Mouse (Mus musculus): ENCODE results near the gene Kansl1. TPM values are rescaled to one million over a fixed set of nuclear protein-coding genes. Genes with fewer than 3 reads are reported as not detected.

Gene Kansl1
- polyA plus RNA-seq, 1 experiment from 2014 or later: 36.4 TPM

- no peak overlapping the region for H3K4me2 ChIP-seq (replicated peaks)
- no peak overlapping the region for H3K4me3 ChIP-seq
- ATAC-seq (ENCODE audit: low FRiP score): no peak
- H3K9ac ChIP-seq: no peak overlapping the region
- H3K9me3 ChIP-seq (replicated peaks): no peaks in the 10 kb centered on the region
- no peaks in the 10 kb centered on the region for H3K4me1 ChIP-seq
- no peaks in the 10 kb centered on the region for H3K27me3 ChIP-seq
- WGBS: 98% methylated on average over 1 of the region's 1 CpGs
- H3K27ac ChIP-seq: no peak overlapping the region
- H3K36me3 ChIP-seq: no peaks in the 10 kb centered on the region
Observed at GRCm38 (mm10) chr11:104386595-104386994, 82.1 kb downstream of the Kansl1 start.

DNA sequence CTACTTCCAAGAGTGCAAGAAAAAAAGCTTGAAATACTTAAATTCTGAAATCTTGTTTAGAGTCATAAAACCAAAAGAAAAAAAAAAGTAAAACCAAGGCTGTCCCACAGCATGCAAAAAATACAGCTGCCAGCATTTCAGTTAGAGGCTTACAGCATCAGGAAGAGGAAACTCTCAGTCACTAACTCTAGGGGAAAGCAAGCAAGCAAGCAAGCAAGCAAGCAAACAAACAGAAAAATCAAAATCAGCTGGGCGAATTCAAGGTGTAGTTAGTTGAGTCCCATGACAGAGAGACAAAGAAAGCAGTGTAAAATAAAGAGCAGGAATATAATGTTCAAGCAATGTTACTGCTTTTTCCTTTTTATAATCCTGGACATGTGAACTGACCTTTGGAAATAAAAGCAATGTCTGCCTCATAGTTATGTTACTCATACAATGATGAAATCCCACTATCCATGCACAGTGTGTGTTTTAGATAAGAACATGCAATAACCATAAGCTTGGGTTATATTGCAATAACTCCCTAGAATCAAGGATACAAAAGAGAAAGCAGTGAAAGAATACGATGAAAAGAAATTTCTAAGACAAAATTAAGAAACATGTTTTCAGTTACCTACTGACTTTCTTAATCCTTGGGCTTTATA, 85.4 kb downstream of the Kansl1 start:
- H3K27me3 ChIP-seq: no peaks in the 10 kb centered on the region
- H3K27ac ChIP-seq: no peak overlapping the region
- H3K36me3 ChIP-seq: no peaks in the 10 kb centered on the region
- H3K4me3 ChIP-seq: no peak overlapping the region
- WGBS: 90% methylated on average over 2 of the region's 2 CpGs
- no peak overlapping the region for H3K4me2 ChIP-seq (replicated peaks)
- no peaks in the 10 kb centered on the region for H3K4me1 ChIP-seq
- ATAC-seq (ENCODE audit: low FRiP score): no peak
- no peaks in the 10 kb centered on the region for H3K9me3 ChIP-seq (replicated peaks)
- no peak overlapping the region for H3K9ac ChIP-seq

- H3K9ac ChIP-seq: no peak overlapping the region
- ATAC-seq (ENCODE audit: low FRiP score): no peak
Observed at GRCm38 (mm10) chr11:104381887-104382286, 86.8 kb downstream of the Kansl1 start.

GRCm38 (mm10) chr11:104379635-104380034, 89.0 kb downstream of the Kansl1 start:
- Histone ChIP-seq H3K27me3 (no peaks in the 10 kb centered on the region), H3K36me3 (peaks cover 10% of the 10 kb centered on the region; the same call in 1 of the 2 replicates), H3K4me3 (no peak overlapping the region), H3K9ac (no peak overlapping the region), H3K27ac (no peak overlapping the region), H3K4me1 (no peaks in the 10 kb centered on the region), H3K4me2 (replicated peaks) (no peak overlapping the region), H3K9me3 (replicated peaks) (no peaks in the 10 kb centered on the region)
- no peak for ATAC-seq (ENCODE audit: low FRiP score)
- WGBS: 93% methylated on average over 1 of the region's 1 CpGs

More at GRCm38 (mm10) chr11:104381887-104382286, 86.8 kb downstream of the Kansl1 start:
- no peaks in the 10 kb centered on the region for H3K9me3 ChIP-seq (replicated peaks)
- WGBS: 84% methylated on average over 4 of the region's 4 CpGs
- no peak overlapping the region for H3K4me2 ChIP-seq (replicated peaks)
- H3K4me3 ChIP-seq: no peak overlapping the region
- H3K27me3 ChIP-seq: no peaks in the 10 kb centered on the region
- H3K36me3 ChIP-seq: 0 out of 2 replicates have a peak, but pooled peaks cover 3% of the 10 kb centered on the region
- H3K4me1 ChIP-seq: no peaks in the 10 kb centered on the region
- H3K27ac ChIP-seq: no peak overlapping the region

GRCm38 (mm10) chr11:104376291-104376690, 92.4 kb downstream of the Kansl1 start:
- Histone ChIP-seq H3K4me1 (no peaks in the 10 kb centered on the region), H3K27me3 (no peaks in the 10 kb centered on the region), H3K4me2 (replicated peaks) (no peak overlapping the region), H3K9me3 (replicated peaks) (no peaks in the 10 kb centered on the region), H3K36me3 (peaks cover 24% of the 10 kb centered on the region), H3K4me3 (no peak overlapping the region), H3K9ac (no peak overlapping the region), H3K27ac (no peak overlapping the region)
- 93% methylated on average over 3 of the region's 3 CpGs for WGBS
- ATAC-seq (ENCODE audit: low FRiP score): no peak

DNA sequence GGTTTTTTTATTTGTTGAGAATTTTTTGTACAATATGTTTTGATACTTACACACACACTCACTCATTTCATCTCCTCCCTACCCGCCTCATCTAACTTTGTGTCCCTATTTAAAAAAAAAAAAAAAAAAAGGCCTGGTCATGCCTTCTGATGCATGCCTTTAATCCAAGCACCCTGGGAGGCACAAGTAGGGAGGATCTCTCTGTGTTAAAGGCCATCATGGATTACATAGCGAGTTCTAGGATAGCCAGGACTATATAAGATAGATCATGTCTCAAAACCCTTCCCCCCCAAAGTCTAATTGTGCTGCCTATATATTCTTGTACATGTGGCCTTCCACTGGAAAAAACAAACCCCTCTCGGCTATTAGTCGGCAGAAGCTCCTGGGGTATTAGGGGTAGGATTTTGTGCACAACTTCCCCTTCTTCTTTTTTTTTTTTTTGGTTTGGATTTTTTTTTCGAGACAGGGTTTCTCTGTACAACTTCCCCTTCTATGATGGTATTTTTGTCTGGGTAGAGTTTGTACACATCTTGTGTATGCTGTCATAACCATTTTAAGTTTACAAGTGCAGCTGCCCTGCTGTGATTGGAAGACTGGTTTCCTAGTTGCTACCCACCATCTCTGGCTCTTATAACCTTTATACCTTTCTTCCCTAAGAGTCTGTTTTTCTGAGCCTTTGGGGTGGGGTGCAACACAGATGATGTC, 101.0 kb downstream of the Kansl1 start:
- no peak overlapping the region for H3K27ac ChIP-seq
- no peak for ATAC-seq (ENCODE audit: low FRiP score)
- peaks cover 20% of the 10 kb centered on the region; the same call in 1 of the 2 replicates for H3K36me3 ChIP-seq
- H3K4me2 ChIP-seq (replicated peaks): no peak overlapping the region
- no peak overlapping the region for H3K9ac ChIP-seq
- 87% methylated on average over 5 of the region's 5 CpGs for WGBS
- no peaks in the 10 kb centered on the region for H3K9me3 ChIP-seq (replicated peaks)
- no peaks in the 10 kb centered on the region for H3K4me1 ChIP-seq
- no peaks in the 10 kb centered on the region for H3K27me3 ChIP-seq
- no peak overlapping the region for H3K4me3 ChIP-seq

DNA sequence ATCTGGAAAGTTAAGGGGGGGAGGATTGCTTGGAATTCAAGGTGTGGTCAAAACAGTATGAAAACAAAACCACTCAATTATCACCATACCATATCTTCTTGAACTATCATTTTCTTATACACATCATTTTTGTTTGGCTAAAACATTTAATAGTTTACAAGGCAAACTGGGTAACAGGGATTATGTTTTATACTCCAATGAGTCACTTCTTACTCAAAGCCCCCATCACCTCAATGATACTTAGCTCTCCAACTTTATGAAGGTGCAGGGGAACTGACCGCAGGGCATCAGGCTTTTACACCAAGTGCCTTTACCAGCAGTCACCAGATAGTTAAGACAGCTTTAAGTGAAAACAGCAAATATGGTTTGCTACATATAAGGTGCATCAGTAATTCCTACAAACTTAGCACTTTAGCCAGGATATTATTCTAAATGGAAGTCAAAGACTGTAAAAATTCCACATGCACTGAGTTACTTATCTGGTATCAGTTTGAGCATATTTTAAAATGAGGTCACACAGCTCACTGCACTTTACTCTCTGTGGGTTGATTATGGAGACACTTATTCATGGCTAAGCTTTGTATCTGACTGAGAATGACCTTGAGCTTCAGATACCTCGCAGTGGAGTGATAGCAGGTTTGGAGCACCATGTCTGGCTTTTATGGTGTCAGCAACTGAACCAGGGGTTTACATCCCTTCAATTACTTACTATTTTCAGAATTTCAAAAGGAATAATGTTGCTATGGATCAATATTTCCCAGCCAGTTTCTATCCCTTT, 104.6 kb downstream of the Kansl1 start:
- H3K27me3 ChIP-seq: no peaks in the 10 kb centered on the region
- H3K4me1 ChIP-seq: no peaks in the 10 kb centered on the region
- H3K27ac ChIP-seq: no peak overlapping the region
- H3K9ac ChIP-seq: no peak overlapping the region
- H3K36me3 ChIP-seq: peaks cover 20% of the 10 kb centered on the region; the same call in 1 of the 2 replicates
- no peak overlapping the region for H3K4me3 ChIP-seq
- no peaks in the 10 kb centered on the region for H3K9me3 ChIP-seq (replicated peaks)
- no peak for ATAC-seq (ENCODE audit: low FRiP score)
- 92% methylated on average over 2 of the region's 2 CpGs for WGBS
- H3K4me2 ChIP-seq (replicated peaks): no peak overlapping the region

DNA sequence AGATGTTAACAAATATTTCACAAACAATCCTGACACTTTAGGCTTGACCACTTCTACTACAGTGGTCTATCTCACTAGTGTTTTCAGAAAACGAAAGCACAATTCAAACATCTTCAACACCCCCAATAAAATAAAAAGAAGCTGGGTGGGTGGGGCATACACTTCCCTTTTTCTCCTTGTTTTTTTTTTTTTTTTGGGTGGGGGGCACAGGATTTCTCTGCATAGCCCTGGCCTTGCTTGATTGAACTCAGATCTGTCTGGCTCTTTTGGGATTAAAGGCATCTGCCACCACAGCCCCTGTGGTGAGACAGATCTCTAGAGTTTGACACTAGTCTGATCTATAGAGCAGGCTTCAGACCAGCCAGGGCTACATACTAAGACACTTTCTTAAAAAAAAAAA, 106.0 kb downstream of the Kansl1 start:
- ATAC-seq (ENCODE audit: low FRiP score): no peak
- 96% methylated on average over 1 of the region's 1 CpGs for WGBS

GRCm38 (mm10) chr11:104361790-104362189, 106.9 kb downstream of the Kansl1 start:
- H3K36me3 ChIP-seq: peaks cover 12% of the 10 kb centered on the region; the same call in 1 of the 2 replicates
- 79% methylated on average over 2 of the region's 2 CpGs for WGBS
- ATAC-seq (ENCODE audit: low FRiP score): no peak
- no peak overlapping the region for H3K4me2 ChIP-seq (replicated peaks)
- H3K27ac ChIP-seq: no peak overlapping the region
- no peak overlapping the region for H3K9ac ChIP-seq
- H3K9me3 ChIP-seq (replicated peaks): no peaks in the 10 kb centered on the region
- H3K4me3 ChIP-seq: no peak overlapping the region
- H3K27me3 ChIP-seq: no peaks in the 10 kb centered on the region
- no peaks in the 10 kb centered on the region for H3K4me1 ChIP-seq

More for the DNA sequence above, 106.0 kb downstream of the Kansl1 start:
- Histone ChIP-seq H3K9me3 (replicated peaks) (no peaks in the 10 kb centered on the region), H3K27ac (no peak overlapping the region), H3K4me2 (replicated peaks) (no peak overlapping the region), H3K9ac (no peak overlapping the region), H3K27me3 (no peaks in the 10 kb centered on the region), H3K4me1 (no peaks in the 10 kb centered on the region), H3K36me3 (peaks cover 13% of the 10 kb centered on the region; the same call in 1 of the 2 replicates), H3K4me3 (no peak overlapping the region)

- no peak overlapping the region for H3K9ac ChIP-seq
- no peaks in the 10 kb centered on the region for H3K9me3 ChIP-seq (replicated peaks)
- no peaks in the 10 kb centered on the region for H3K27me3 ChIP-seq
- H3K27ac ChIP-seq: no peak overlapping the region
- no peaks in the 10 kb centered on the region for H3K4me1 ChIP-seq
- 65% methylated on average over 3 of the region's 3 CpGs for WGBS
- no peak overlapping the region for H3K4me3 ChIP-seq
- H3K36me3 ChIP-seq: peaks cover 56% of the 10 kb centered on the region
- no peak for ATAC-seq (ENCODE audit: low FRiP score)
- no peak overlapping the region for H3K4me2 ChIP-seq (replicated peaks)
Observed at GRCm38 (mm10) chr11:104346931-104347330, 121.7 kb downstream of the Kansl1 start.

- no peak overlapping the region for H3K4me2 ChIP-seq (replicated peaks)
- ATAC-seq (ENCODE audit: low FRiP score): no peak
- no peak overlapping the region for H3K27ac ChIP-seq
- no peak overlapping the region for H3K9ac ChIP-seq
- H3K4me1 ChIP-seq: no peaks in the 10 kb centered on the region
- 92% methylated on average over 13 of the region's 13 CpGs for WGBS
- H3K27me3 ChIP-seq: no peaks in the 10 kb centered on the region
- H3K4me3 ChIP-seq: no peak overlapping the region
- H3K9me3 ChIP-seq (replicated peaks): no peaks in the 10 kb centered on the region
- peaks cover 71% of the 10 kb centered on the region for H3K36me3 ChIP-seq
Observed at GRCm38 (mm10) chr11:104334946-104335345, 133.7 kb downstream of the Kansl1 start.

- no peak overlapping the region for H3K4me2 ChIP-seq (replicated peaks)
- H3K9me3 ChIP-seq (replicated peaks): no peaks in the 10 kb centered on the region
- ATAC-seq (ENCODE audit: low FRiP score): no peak
- 79% methylated on average over 5 of the region's 5 CpGs for WGBS
- H3K4me3 ChIP-seq: no peak overlapping the region
- H3K4me1 ChIP-seq: no peaks in the 10 kb centered on the region
- H3K9ac ChIP-seq: no peak overlapping the region
- peaks cover 64% of the 10 kb centered on the region for H3K36me3 ChIP-seq
- no peak overlapping the region for H3K27ac ChIP-seq
- no peaks in the 10 kb centered on the region for H3K27me3 ChIP-seq
Observed at GRCm38 (mm10) chr11:104334115-104334514, 134.5 kb downstream of the Kansl1 start.

Data from hindbrain, embryonic 12.5 days (tissue).